Mouse (Mus musculus) kidney, postnatal 25 days (tissue): Measurements from ENCODE around the gene Inka1.
"Not testable (repeated sequence)": the region's sequence is repeated elsewhere in the genome, so short reads cannot be mapped to it uniquely, and the experiment has no call there.

Source experiments
- DNase-seq, 2 experiments: peaks; one replicate each; pipeline ENCODE4 v3.0.0; 2021; ENCODE audit warnings: mixed read lengths in 2 of 2

Gene Inka1

GRCm38 (mm10) chr9:107985131-107986119, at the start of gene Inka1:
Gene Inka1, minus strand, starts transcription at chr9:107985879.
- DNase-seq, result peak; percentile 93 to 94

GRCm38 (mm10) chr9:108032126-108032525, 46.4 kb upstream of the Inka1 start:
- peak in 1 of 2 experiments; percentile 8 for DNase-seq

GRCm38 (mm10) chr9:108027867-108028266, 42.2 kb upstream of the Inka1 start:
- DNase-seq, result peak in 1 of 2 experiments; percentile 6

DNA sequence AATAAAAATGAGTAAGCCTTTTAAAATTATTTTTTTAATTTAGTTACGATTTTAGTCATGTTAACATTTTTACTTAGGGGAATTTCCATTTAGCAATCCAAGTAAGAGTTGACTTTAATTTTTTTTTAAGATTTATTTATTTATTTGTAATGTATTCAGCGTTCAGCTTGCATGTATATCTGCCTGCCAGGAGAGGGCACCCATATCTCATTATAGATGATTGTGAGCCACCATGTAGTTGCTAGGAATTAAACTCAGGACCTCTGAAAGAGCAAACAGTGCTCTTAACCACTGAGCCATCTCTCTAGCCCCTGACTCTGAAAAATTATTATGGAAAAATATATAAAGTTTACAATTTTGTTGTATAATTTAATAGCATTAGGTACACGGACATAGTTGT, 40.9 kb upstream of the Inka1 start:
- no peak for DNase-seq

DNA sequence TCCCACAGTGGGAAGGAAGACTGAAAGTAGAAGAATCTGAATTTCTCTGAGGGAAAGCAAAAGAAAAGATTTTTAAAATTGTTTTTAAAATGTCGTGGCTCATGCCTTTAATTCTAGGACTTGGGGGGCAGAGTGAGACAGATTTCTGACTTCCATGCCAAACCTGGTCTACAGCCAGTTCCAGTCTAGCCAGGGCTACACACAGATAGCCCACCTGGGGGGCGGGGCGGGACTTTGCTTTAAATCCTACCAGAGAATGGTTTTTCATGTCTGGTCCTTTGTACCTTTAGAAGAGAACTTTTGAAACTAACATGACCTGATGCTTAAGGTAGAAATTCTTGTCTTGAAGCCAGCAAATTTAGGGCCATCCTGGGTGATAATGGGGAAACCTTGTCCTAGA, 37.5 kb upstream of the Inka1 start:
- no peak for DNase-seq

GRCm38 (mm10) chr9:108020741-108021140, 35.1 kb upstream of the Inka1 start:
- no peak for DNase-seq

DNA sequence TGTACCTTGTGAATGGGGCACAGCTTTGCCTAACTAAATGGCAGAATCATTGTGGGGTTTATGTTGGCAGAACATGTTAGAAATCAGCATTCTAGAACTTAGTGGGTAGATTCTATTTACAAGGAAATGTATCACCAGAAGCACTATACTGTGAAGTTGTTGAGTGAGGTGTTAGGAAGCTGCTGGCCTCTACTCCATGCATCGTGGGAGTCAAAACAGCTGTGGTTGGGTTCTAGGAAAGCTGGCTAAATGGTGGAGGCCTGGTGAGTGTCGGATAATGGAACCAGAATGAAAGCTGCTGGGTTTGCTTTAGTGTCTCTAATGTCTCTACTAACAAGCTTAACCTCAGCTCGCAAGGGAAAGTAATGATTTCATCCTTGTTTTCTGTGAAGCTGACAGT, 31.4 kb upstream of the Inka1 start:
- no peak for DNase-seq

- DNase-seq, result not testable (repeated sequence)
Measured at GRCm38 (mm10) chr9:108013577-108013976, 27.9 kb upstream of the Inka1 start.

DNA sequence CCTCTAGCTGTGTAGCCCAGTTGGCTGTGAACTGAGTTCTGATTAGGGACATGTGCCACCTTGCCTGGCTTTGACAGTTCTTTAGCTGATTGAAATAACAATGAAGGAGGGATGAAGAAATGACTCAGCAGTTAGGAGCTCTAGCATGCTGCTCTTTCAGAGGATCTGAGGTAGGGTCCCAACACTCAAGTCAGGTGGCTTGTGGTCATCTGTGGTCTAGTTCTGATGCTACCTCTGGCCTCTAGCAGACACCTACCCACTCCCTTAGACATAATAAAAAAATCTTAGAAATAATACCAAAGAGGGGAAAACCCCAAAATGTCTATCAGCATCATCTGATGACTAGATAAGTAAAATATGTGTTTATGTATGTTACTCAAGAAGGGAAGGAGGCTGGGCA, 24.7 kb upstream of the Inka1 start:
- no peak for DNase-seq

DNA sequence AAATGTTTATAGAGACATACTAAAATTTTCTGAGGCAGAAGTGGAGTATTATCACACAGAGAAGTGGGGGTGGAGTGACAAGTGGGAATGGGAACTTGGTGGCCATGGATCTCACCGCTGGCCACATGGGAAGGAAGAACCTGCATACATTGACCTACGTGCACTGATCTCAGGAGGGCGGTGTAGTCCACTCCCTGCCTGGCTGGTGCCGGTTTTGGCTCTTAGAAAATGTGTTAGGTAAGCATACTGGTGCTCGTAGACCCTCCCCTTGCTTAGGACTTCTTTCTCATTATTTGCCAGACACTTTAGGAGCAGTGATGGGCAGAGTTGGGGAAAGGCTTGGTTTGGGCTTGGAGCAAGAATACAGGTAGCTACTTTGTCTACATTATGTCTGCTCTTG, 22.4 kb upstream of the Inka1 start:
- no peak for DNase-seq

- no peak for DNase-seq
Measured at GRCm38 (mm10) chr9:108003531-108003890, 17.8 kb upstream of the Inka1 start.

DNA sequence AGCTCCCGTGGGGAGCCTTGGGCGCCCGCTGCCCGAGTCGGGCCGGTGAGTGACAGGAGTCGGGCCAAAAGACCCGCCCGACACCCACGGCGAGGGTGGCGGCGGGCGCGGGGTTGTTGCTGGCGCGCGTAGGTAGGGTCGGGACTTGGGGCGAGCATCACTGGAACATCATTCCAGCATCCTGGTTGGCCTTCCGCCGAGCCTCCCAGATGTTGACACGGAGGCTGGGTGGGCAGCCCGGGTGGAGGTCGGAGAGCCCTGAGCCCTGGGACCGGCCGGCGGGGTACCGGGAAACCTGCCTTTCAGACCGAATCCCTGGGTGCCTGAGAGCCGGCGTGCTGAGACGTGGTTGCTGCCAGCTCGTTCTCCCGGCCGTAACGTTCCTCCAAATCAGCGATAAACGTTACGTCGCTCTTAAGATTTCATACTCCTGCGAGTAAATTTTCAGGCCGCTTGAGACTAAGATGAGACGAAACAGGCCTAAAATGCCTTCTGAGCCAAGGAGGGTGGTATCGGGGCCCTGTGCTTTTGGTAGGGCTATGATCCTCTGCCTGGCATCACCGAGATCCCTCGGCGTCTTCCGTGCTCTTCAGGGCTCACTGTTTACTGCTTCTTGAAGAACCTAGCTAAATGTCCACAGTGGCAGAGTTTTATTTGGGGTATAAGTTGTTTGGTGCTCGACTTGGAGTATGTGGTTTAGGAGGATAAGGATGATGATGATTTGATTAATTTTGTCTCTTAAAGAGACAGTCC, 17.3 kb upstream of the Inka1 start:
- DNase-seq, result peak; percentile 44 to 68

DNA sequence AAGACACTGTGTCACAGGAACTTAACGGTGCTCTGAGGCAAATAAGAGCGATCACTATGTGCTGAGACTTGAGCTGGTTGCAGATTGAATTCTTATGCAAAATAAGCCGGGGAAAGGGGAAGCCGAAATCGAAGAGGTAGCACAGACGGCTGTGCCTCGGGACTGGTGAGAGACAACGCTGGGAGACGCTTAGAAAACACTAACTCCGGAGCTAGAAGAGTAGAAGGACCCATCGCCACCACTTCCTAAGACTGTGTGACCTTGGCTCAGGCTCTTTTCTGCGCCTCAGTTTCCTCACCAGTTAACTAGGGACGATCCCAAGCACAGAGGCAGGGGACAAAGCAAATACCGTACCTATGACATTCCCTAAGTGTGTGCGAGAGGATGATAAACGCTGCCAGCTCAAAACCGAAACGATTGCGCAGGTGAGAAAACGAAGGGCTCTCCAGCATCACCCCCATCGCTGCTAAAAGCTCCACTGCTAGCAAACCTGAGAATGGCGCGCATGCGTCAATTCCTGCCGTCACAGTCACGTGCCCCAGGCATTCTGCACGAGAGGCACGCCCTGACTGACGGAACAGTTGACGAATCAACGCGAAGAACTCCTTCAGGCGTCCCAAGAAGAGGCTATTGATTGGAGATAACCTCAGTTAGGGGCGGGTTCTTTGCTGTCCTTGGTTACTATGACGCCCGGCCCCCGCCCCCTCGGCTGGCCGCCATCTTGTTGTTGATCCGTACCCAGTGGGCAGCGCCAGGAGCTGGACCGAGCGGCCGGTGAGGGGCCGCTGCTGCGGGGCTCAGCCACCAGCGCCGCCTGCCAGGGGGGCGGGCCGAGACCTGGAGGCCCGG, 16.5 kb upstream of the Inka1 start, which contains the start of gene Ip6k1:
Gene Ip6k1, plus strand, starts transcription at position 580 of the 849 bp plus-strand sequence.
- peak; percentile 100 for DNase-seq

DNA sequence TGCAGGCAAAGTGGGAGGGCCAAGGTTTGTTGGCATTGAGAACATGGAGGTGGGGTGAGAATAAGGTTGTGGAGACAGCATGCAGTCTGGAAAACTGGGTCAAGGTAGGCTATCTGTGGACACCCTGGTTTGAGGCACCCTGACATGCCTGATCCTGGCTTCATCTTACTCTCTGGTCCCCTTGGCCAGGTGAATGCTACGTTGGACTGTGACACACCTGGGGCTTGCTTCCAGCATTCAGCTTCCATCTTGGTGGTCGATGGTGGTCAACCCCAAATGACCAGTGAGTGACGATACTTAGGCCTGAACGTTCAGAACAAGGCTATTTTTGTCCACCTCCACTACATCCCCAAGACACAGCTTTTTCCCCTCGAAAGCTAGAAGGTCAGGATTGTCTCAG, 10.4 kb upstream of the Inka1 start, which contains the start of gene Gm20662:
Gene Gm20662, plus strand, starts transcription at position 301 of the 400 bp plus-strand sequence.
- no peak for DNase-seq

DNA sequence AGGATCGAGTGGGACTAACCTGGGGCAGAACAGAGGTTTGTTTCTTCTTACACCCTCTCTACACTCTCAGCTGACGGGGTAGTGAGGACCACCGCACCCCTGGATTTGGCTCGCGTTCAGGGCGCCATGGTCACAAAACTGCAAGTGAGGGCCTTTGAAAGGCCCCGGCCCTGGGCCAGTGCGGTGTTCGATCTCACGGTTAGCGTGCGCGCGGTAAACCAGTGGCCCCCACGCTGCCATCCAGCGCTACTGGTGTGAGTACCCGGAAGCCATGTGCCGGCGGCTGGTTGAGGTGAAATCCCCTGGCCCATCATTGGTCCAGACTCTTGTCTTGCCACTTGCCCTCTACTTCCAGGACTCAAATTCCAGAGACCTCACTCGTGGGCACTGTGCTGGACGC, 9.8 kb upstream of the Inka1 start:
- no peak for DNase-seq

GRCm38 (mm10) chr9:107994464-107994863, 8.8 kb upstream of the Inka1 start:
- no peak for DNase-seq

GRCm38 (mm10) chr9:107993013-107993412, 7.3 kb upstream of the Inka1 start:
- no peak for DNase-seq

GRCm38 (mm10) chr9:107992197-107992596, 6.5 kb upstream of the Inka1 start, which contains the start of gene Cdhr4:
Gene Cdhr4, plus strand, starts transcription at chr9:107992497.
- DNase-seq, result no peak

- DNase-seq, result no peak
Measured at GRCm38 (mm10) chr9:107987950-107988349, 2.3 kb upstream of the Inka1 start.

DNA sequence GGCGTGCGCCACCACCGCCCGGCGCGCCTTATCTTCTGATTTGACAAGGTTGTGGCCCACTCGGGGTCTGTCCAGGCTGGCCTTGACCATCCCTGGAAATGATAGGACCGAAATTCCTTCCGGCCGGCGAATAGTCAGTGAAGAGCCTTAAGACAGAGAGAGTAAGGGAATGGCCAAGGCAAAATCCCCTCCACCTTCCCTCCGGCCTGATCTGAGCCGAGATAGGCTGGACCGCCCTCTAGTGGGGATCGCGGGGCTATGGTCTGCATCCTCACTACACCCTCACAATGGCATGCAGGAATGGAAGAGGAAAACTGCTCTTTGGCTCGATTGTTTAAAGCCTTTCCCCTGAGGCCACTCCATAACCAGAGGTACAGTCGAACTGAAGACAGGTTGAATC, 697 bp upstream of the Inka1 start:
- peak; percentile 86 to 87 for DNase-seq

DNA sequence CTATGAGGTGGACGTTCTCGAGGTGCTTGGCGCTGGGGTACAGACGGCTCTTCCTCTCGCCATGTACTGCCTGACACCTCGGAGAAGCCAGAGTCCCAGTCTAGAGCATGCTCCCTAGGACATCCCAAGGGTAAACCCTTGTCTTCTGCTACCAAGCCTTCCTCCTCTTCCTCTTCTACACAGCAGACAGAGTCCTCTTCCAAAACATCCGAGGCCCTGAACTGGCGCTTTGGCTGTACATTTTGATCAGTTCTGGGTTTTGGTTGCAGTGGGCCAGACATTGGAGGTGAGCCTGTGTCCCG, 974 bp downstream of the Inka1 start:
- no peak for DNase-seq

GRCm38 (mm10) chr9:107984052-107984753, 1.5 kb downstream of the Inka1 start:
- DNase-seq, result peak in 1 of 2 experiments; percentile 36
